Mouse (Mus musculus) thymus, adult 2 months (tissue): ENCODE measurements at regions not wholly inside any gene's neighbourhood (a gene's known extent, or its start where the extent isn't known, plus 50 kb on each side); places are given as distances from the start of the nearest gene placed in this dataset.

Experiments used
- DNase-seq: peaks from one replicate; pipeline ENCODE4 v3.0.0; 2021
- H3K27ac ChIP-seq: fragments of 200-500 bp; 2 replicates; pipeline ENCODE4 v1.5.1; 2012; ENCODE audit warnings: low read length, control low read depth; ENCODE audit not compliant: control insufficient read depth, insufficient read depth
- H3K27me3 ChIP-seq: fragments of 200-500 bp; 2 replicates; pipeline ENCODE4 v1.6.1; 2012; ENCODE audit warnings: mild to moderate bottlenecking, low read length, moderate library complexity, mixed read lengths; ENCODE audit not compliant: control insufficient read depth, insufficient read depth
- H3K36me3 ChIP-seq: fragments of 200-500 bp; 2 replicates; pipeline ENCODE4 v1.6.1; 2012; ENCODE audit warnings: mild to moderate bottlenecking, low read length, moderate library complexity; ENCODE audit not compliant: control insufficient read depth, insufficient read depth
- H3K4me1 ChIP-seq: fragments of 200-500 bp; replicated peaks from 2 replicates; pipeline ENCODE4 v1.6.1; 2012; ENCODE audit warnings: low read length; ENCODE audit not compliant: control insufficient read depth, insufficient read depth
- H3K4me3 ChIP-seq: fragments of 200-500 bp; 2 replicates; pipeline ENCODE4 v1.5.1; 2012; ENCODE audit warnings: mild to moderate bottlenecking, low read length, control low read depth, moderate library complexity; ENCODE audit not compliant: control insufficient read depth, insufficient read depth
- CTCF ChIP-seq: fragments of 200-500 bp; IDR thresholded peaks from 2 replicates; pipeline ENCODE4 v1.5.1; 2012; ENCODE audit warnings: mild to moderate bottlenecking, control low read depth, low read length, moderate library complexity, borderline replicate concordance; ENCODE audit not compliant: control insufficient read depth, poor library complexity, insufficient read depth; ENCODE audit errors: extremely low read depth
- POLR2A ChIP-seq: fragments of 200-500 bp; IDR thresholded peaks from 2 replicates; pipeline ENCODE4 v1.6.1; 2012; ENCODE audit warnings: mild to moderate bottlenecking, low read length, control low read depth, moderate library complexity; ENCODE audit not compliant: control insufficient read depth, poor library complexity, insufficient read depth; ENCODE audit errors: extremely low read depth
- WGBS: fragments of 180-500 bp; shearing (Covaris S2); methylation state at CpG from one replicate; pipeline ENCODE4 v1.1.7; 2018; 5-methylcytosine and 5-hydroxymethylcytosine counted together

DNA sequence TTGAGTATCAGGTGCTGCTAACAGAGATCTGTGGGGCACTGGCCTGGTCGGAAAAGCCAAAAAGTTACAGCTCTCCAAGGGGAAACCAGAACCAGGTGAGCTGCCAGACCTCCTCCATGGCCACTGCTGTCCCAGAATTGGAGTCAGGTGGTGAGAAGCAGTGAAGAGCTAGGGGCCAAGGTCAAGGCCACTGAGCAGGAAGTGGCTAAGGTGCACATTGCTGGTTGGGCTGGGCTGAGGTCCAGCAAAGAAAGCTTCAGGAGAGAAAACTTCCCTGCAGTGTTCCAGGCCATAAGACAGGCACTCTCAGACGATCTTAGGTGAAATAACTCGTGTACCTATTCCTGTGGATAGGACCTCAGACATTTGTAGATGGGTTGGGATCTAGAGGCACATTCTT is 171.4 kb downstream of the Olfr1505 start:
- no peak overlapping the region for H3K27ac ChIP-seq
- H3K4me3 ChIP-seq: no peak overlapping the region
- no peaks in the 10 kb centered on the region for H3K27me3 ChIP-seq
- WGBS: 82% methylated on average over 3 of the region's 3 CpGs
- H3K36me3 ChIP-seq: no peaks in the 10 kb centered on the region
- DNase-seq: no peak
- no peaks in the 10 kb centered on the region for H3K4me1 ChIP-seq
- no peak for TF ChIP-seq POLR2A
- no peak for TF ChIP-seq CTCF

DNA sequence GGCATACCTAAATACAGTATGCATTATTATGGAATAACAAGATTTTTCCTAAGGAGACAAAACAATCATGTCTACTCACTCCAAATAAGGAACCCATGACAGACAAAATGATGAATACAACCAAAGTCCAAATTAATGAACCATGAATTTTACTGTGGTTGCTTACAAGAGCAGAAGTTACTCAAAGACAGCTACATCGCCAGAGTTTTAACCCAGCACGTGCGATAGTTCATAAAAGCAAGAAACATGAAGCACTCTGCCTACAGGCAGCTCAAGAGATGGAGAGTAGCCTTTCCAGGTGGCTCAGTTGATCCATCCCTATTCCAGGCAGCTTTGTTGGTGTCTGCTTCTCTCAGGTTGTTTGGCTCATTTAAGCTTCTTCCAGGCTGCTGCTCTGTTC is 176.8 kb downstream of the Olfr1505 start:
- Histone ChIP-seq H3K4me3 (no peak overlapping the region), H3K27me3 (no peaks in the 10 kb centered on the region), H3K4me1 (no peaks in the 10 kb centered on the region), H3K36me3 (no peaks in the 10 kb centered on the region), H3K27ac (no peak overlapping the region)
- no peak for DNase-seq
- TF ChIP-seq CTCF (no peak), POLR2A (no peak)
- WGBS: 95% methylated on average over 3 of the region's 3 CpGs

DNA sequence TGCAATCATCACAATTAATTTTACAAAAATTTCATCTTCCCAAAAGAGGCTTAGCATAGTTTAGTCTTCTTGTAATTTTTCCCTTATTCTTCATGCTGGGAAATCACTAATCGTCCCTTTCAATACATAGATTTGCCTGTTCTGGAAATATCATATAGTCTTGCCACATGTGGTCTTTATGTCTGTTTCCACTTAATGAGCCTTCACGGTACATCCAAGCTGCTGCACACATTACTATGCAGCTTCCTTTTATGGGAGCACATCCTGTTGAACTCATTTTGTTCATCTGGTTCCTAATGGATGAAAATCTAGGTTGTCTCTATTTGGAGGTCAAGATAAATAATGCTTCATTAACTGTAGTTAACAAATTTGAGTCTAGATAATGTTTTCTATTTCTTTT is 180.9 kb downstream of the Olfr1505 start:
- no peak overlapping the region for H3K4me3 ChIP-seq
- no peak overlapping the region for H3K27ac ChIP-seq
- H3K36me3 ChIP-seq: no peaks in the 10 kb centered on the region
- TF ChIP-seq CTCF (no peak), POLR2A (no peak)
- WGBS: 92% methylated on average over 2 of the region's 2 CpGs
- no peaks in the 10 kb centered on the region for H3K27me3 ChIP-seq
- no peak for DNase-seq
- H3K4me1 ChIP-seq: no peaks in the 10 kb centered on the region

DNA sequence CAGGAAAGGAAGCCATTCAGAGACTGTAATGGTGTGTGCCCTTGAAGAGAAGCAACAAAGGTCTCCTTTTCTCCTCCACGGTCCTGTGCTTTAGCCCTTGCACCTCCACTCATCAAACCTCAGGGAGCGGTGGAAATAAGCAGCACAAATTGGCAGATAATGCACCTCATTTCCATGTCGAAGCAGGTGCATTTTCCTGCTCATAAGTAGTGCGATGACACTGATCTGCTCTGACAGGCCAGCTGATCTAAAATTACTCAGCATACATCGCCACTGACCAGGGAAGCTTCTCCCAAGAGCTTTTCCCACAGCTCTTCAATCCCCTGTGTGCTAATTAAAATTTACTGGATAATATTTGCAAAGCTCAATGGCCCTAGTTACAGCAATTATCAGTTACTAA is 182.9 kb downstream of the Olfr1505 start:
- TF ChIP-seq CTCF (no peak), POLR2A (no peak)
- H3K36me3 ChIP-seq: no peaks in the 10 kb centered on the region
- WGBS: 89% methylated on average over 5 of the region's 5 CpGs

DNA sequence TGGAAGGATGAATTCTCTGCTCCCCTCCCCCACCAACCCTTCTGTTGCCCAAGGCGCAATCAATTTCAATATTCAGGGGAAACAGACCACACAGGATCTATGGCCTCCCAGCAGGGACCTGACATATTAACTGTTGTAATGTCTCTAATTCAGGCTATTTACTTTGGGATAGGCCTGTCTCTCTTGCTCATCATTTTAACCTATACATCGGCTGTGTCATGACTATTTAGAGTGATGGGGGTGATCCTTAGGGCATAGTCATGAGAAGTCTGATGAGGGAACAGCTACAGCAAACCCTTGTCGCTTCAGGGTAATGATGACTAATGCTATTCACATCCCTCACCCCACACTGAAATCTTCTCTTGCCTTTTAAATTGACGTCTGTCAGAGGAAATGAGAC is 195.8 kb downstream of the Olfr1505 start:
- 81% methylated on average over 4 of the region's 4 CpGs for WGBS
- no peak overlapping the region for H3K27ac ChIP-seq
- H3K27me3 ChIP-seq: no peaks in the 10 kb centered on the region
- DNase-seq: no peak
- TF ChIP-seq POLR2A (no peak), CTCF (no peak)
- no peaks in the 10 kb centered on the region for H3K4me1 ChIP-seq
- no peak overlapping the region for H3K4me3 ChIP-seq
- H3K36me3 ChIP-seq: no peaks in the 10 kb centered on the region

More for the DNA sequence above, 182.9 kb downstream of the Olfr1505 start:
- Histone ChIP-seq H3K4me1 (no peaks in the 10 kb centered on the region), H3K27ac (no peak overlapping the region), H3K27me3 (no peaks in the 10 kb centered on the region), H3K4me3 (no peak overlapping the region)
- DNase-seq: no peak

DNA sequence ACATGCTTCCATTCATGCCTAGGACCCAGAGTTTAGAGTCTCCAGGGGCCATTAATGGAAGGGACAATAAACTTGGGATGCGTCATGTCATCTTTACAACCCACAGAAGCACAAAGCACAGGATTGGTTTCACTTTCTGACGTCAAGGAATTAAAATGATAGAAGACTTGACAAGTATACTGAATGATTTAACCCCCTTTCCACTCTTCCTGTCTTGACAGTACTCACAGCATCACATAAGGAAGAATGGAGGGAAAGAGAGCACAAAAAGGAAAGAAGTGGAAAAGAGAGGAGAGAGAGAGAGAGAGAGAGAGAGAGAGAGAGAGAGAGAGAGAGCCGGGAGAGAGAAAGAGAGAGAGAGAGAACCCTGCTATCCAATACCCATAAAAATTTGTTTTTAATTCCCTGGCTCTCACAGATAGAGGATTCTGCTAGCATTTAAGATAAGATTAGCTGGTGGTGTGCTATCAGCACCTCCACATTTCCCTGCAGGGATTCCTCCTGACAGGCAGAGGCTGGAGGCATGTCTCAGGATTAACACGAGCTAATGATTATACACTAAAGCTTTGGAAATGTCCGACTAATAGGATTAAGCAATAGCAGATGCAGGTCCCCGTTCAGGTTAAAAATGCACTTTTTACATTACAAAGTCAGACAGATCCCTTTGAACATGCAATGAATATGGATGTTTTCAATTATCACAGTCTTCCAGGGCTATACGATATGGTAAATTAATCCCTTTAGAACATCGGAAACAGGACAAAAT is 210.2 kb downstream of the Olfr1505 start:
- Histone ChIP-seq H3K27me3 (no peaks in the 10 kb centered on the region), H3K27ac (no peak overlapping the region), H3K4me1 (no peaks in the 10 kb centered on the region), H3K36me3 (no peaks in the 10 kb centered on the region), H3K4me3 (no peak overlapping the region)
- TF ChIP-seq CTCF: no peak
- no peak for TF ChIP-seq POLR2A
- whole genome bisulfite sequencing: 43% methylated on average over 8 of the region's 8 CpGs
- DNase-seq: no peak
